Mouse (Mus musculus) megakaryocyte, embryonic 14.5 days (primary cell): ENCODE data around the gene Vwa5b1.

ENCODE experiments used
- FLI1 ChIP-seq: IDR thresholded peaks from 2 replicates; pipeline ENCODE4 v1.6.1; 2012; ENCODE audit warnings: low read length, inconsistent platforms, mixed read lengths
- GATA1 ChIP-seq: IDR thresholded peaks from 3 replicates; pipeline ENCODE4 v1.6.1; 2012; ENCODE audit warnings: mixed read lengths, low read length, inconsistent platforms, borderline replicate concordance

DNA sequence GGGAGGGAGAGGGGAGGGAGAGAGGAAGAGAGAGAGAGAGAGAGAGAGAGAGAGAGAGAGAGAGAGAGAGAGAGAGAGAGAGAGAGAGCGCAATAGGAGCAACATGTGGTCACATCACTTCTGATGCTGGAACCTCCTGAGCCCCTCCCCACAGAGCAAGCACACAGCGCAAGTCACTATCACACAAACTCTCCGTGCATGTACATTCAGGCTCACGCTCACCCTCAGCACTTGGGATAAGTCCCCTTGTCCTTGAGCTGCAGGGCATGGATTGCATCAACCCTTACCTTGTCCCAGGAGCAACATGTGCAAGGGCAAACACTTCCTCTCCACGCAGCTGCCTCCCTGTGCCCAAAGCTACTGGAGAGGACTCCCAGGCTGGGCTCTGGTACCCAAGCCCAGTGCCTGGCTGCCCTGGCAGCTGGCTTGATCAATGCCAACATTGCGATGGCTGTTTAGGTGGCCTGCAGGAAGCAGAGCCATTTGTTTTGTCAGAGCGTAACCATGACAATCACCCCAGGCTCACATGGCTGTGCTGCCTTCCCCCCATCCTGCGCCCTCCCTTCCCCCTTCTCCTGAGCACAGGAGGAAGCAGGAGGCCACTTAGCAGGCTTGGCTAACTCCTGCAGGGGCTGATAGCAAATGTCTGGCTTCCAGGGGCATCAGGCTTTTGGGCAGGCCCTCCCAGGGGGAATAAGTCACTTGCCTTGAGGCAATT is at the start of gene Vwa5b1:
- TF ChIP-seq GATA1 (no peak), FLI1 (no peak)
